Mouse (Mus musculus): ENCODE results near the gene Pnpla5. TPM values are rescaled to one million over a fixed set of nuclear protein-coding genes. Genes with fewer than 3 reads are reported as not detected.

The Pnpla5 gene
- polyA plus RNA-seq, 1 experiment from 2014 or later = not detected

DNA sequence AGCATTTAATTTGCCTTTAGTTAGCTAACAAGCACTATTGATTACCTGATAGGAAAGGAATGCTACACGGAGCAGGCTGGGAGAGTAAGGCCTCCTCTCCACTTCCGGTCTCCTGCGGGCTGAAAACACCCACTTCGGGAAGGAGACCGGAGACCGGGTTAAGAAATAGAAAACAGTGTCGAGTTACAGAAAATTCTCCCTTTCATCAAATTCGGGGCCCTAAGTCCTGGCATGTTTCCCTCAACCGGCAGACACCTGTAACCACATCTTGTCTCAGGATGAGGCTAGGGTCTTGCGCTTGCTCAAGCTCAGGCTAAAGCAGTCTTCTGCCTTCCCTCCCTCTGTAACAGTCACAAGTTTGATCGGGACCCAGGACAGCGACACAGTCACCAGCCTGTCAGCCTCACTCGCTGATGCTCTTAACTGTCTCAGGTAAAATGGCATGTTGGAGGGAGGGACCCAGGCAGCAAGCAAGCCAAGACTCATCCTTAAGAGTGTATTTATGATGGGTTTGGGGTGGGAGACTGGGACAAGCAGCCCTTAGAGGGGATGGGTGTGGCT is 52.8 kb downstream of the Pnpla5 start:
- peak overlapping the region; percentile 23 for H3K4me2 ChIP-seq (ENCODE audit: low read length)
- H3K36me3 ChIP-seq (ENCODE audit: control insufficient read depth, insufficient read depth, low read length) = no peaks in the 10 kb centered on the region
- DNase-seq (no peak), ATAC-seq (ENCODE audit: low FRiP score, low TSS enrichment) (no peak)
- 10% methylated on average over 13 of the region's 13 CpGs for WGBS
- H3K27ac ChIP-seq (replicated peaks; ENCODE audit: low read depth, low read length) = 0 out of 2 replicates have a peak overlapping the region, but pooled peaks have one; percentile 28
- H3K9me3 ChIP-seq (ENCODE audit: control insufficient read depth, low read length) = no peaks in the 10 kb centered on the region
- H3K4me1 ChIP-seq (ENCODE audit: control insufficient read depth, insufficient read depth, low read length) = peaks cover 15% of the 10 kb centered on the region
- no peak overlapping the region; the same call in 1 of the 2 replicates for H3K9ac ChIP-seq (replicated peaks; ENCODE audit: low read length)
- no peak overlapping the region for H3K4me3 ChIP-seq (replicated peaks; ENCODE audit: low read depth, low read length)
- no peaks in the 10 kb centered on the region; the same call in none of the 2 replicates for H3K27me3 ChIP-seq (ENCODE audit: control insufficient read depth, insufficient read depth, low read length)

DNA sequence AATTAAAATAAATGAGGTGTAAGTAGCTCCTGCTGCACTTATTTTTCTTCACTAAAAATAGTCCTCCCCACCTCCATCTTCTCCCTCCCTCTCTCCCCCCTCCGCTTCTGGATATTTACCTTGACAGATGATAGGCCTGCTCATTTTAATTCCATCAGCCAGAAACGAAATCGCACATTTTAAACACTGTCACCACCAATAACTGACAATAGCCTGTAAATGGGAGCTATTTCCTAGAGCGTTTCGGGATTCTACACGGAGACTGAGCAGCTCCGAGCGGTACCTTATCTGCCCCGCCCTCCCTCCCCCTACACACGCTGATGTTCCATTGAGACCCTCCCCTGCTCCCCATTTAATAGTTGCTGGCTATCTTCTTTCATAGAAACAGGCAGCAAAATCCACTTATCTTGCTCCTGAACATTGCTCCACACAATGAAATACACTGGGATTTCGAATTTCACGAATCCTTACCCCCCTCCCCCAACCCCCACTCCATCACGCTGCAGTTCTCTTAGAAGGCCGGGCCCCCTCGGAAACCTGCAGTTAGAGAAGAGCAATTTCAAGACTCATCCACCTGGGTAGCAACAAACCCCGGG is 53.4 kb downstream of the Pnpla5 start:
- no peaks in the 10 kb centered on the region for H3K9me3 ChIP-seq (ENCODE audit: control insufficient read depth, low read length)
- H3K4me2 ChIP-seq (ENCODE audit: low read length) = peak overlapping the region; percentile 23
- WGBS = 9% methylated on average over 16 of the region's 16 CpGs
- ATAC-seq (ENCODE audit: low FRiP score, low TSS enrichment) (no peak), DNase-seq (peak; percentile 59)
- H3K27me3 ChIP-seq (ENCODE audit: control insufficient read depth, insufficient read depth, low read length) = no peaks in the 10 kb centered on the region; the same call in none of the 2 replicates
- no peaks in the 10 kb centered on the region for H3K36me3 ChIP-seq (ENCODE audit: control insufficient read depth, insufficient read depth, low read length)
- H3K4me1 ChIP-seq (ENCODE audit: control insufficient read depth, insufficient read depth, low read length) = peaks cover 20% of the 10 kb centered on the region
- H3K9ac ChIP-seq (replicated peaks; ENCODE audit: low read length) = no peak overlapping the region; the same call in 1 of the 2 replicates
- H3K27ac ChIP-seq (replicated peaks; ENCODE audit: low read depth, low read length) = peak overlapping the region; percentile 28; the same call in 1 of the 2 replicates
- H3K4me3 ChIP-seq (replicated peaks; ENCODE audit: low read depth, low read length) = no peak overlapping the region

DNA sequence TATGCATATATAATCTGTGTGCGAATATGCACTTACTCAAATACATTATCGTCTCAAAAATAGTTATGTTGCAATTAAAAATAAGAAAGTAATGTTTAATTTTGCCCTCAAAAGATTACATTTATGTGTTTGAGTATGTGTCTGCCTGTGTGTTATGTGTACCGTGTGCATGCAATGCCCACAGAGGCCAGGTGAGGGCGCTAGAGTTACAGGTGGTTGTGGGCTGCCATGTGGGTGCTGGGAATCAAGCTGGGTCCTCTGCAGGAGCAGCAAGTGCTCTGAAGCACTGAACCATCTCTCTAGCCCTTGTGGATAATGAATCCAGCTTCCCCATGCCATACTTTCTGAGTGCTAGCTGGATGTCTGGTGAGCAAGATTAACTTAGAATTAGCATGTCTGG is 57.3 kb downstream of the Pnpla5 start:
- Histone ChIP-seq H3K27ac (replicated peaks; ENCODE audit: low read depth, low read length) (no peak overlapping the region), H3K36me3 (ENCODE audit: control insufficient read depth, insufficient read depth, low read length) (no peaks in the 10 kb centered on the region), H3K27me3 (ENCODE audit: control insufficient read depth, insufficient read depth, low read length) (no peaks in the 10 kb centered on the region; the same call in 1 of the 2 replicates), H3K9me3 (ENCODE audit: control insufficient read depth, low read length) (no peaks in the 10 kb centered on the region), H3K4me3 (replicated peaks; ENCODE audit: low read depth, low read length) (no peak overlapping the region), H3K9ac (replicated peaks; ENCODE audit: low read length) (no peak overlapping the region), H3K4me1 (ENCODE audit: control insufficient read depth, insufficient read depth, low read length) (peaks cover 20% of the 10 kb centered on the region), H3K4me2 (ENCODE audit: low read length) (no peak overlapping the region)
- WGBS = 62% methylated on average over 4 of the region's 4 CpGs
- DNase-seq (no peak), ATAC-seq (ENCODE audit: low FRiP score, low TSS enrichment) (no peak)

DNA sequence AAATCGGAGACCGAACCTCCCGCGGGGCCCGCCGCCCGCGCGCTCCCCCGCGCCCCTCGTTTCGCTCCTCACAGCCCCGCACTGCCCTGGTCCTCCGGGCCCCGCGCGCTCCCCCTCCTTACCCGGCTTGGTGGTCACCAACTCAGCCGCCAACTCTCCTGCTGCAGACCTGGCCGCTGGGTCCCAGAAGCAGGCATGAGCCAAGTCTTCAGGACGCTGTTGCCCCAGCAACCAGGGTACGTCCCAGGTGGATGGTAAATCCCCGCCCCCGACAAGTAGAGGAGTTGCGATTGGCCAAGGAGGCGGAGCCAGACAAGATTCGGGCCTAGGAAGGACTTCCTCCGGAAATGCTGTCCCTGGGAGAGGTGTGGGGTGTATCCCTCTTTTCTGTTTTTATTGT is 57.8 kb downstream of the Pnpla5 start, which contains the start of gene Efcab6:
TSS of gene Efcab6 (minus strand) at position 240 of the 400 bp plus-strand sequence.
- 2% methylated on average over 29 of the region's 29 CpGs for WGBS

More for the DNA sequence above, 57.8 kb downstream of the Pnpla5 start, which contains the start of gene Efcab6:
- Histone ChIP-seq H3K4me3 (replicated peaks; ENCODE audit: low read depth, low read length) (peak within 1 kb of the TSS; percentile 33), H3K27me3 (ENCODE audit: control insufficient read depth, insufficient read depth, low read length) (no peaks in the 10 kb centered on the region; the same call in 1 of the 2 replicates), H3K9ac (replicated peaks; ENCODE audit: low read length) (no peak within 1 kb of the TSS; the same call in 1 of the 2 replicates), H3K27ac (replicated peaks; ENCODE audit: low read depth, low read length) (no peak within 1 kb of the TSS), H3K4me2 (ENCODE audit: low read length) (peak within 1 kb of the TSS; percentile 66), H3K4me1 (ENCODE audit: control insufficient read depth, insufficient read depth, low read length) (peaks cover 19% of the 10 kb centered on the region), H3K36me3 (ENCODE audit: control insufficient read depth, insufficient read depth, low read length) (no peaks in the 10 kb centered on the region), H3K9me3 (ENCODE audit: control insufficient read depth, low read length) (no peaks in the 10 kb centered on the region)
- ATAC-seq (ENCODE audit: low FRiP score, low TSS enrichment) (peak; percentile 46; the same call in 1 of the 2 replicates), DNase-seq (peak; percentile 83)

Small RNA genes within 50 kb of the gene (microRNA-seq; reads per million reads assigned to microRNA genes)
- gene Mir6392 = 0.44 reads per million

Other genes with a start within 250 kb of the Pnpla5 start
- gene Efcab6, start 57.8 kb downstream of the Pnpla5 start, polyA plus RNA-seq (2014; fragmentation: Nextera tagmentation; extraction: Ambion mirVana) = 0.15 and 0.22 TPM in 2 replicates
- 42.5 and 55.0 TPM in 2 replicates for gene Sult4a1, start 17.4 kb downstream of the Pnpla5 start, polyA plus RNA-seq (2014; fragmentation: Nextera tagmentation; extraction: Ambion mirVana)
- gene Pnpla3, start 44.7 kb upstream of the Pnpla5 start, polyA plus RNA-seq (2014; fragmentation: Nextera tagmentation; extraction: Ambion mirVana) = 3.3 and 4.5 TPM in 2 replicates
- 54.2 and 70.8 TPM in 2 replicates for gene Samm50, start 69.1 kb upstream of the Pnpla5 start, polyA plus RNA-seq (2014; fragmentation: Nextera tagmentation; extraction: Ambion mirVana)
- gene Parvb, start 108.9 kb upstream of the Pnpla5 start, polyA plus RNA-seq (2014; fragmentation: Nextera tagmentation; extraction: Ambion mirVana) = 4.4 and 4.9 TPM in 2 replicates
- 0.72 TPM in 2 replicates for gene Parvg, start 200.9 kb upstream of the Pnpla5 start, polyA plus RNA-seq (2014; fragmentation: Nextera tagmentation; extraction: Ambion mirVana)